Mouse (Mus musculus) T-helper 1 cell (primary cell): ENCODE data around the gene Miga2.

Source experiments
- in situ Hi-C: fragments of 300-600 bp; cut with MboI, MseI; formaldehyde crosslinking; loops from one replicate; pipeline ENCODE4 v1.15.1; 2025; ENCODE audit warnings: high pct_unique_total_duplicates

Miga2 gene

GRCm38 (mm10) chr2:30419112-30419511 is 55.1 kb downstream of the Miga2 start:
- in situ Hi-C loops: no loop called here

- in situ Hi-C loops: no loop called here
Measured at GRCm38 (mm10) chr2:30421432-30421831, 57.4 kb downstream of the Miga2 start.

- in situ Hi-C loops: no loop called here
Measured at GRCm38 (mm10) chr2:30429156-30429555, 65.1 kb downstream of the Miga2 start.
